Mouse (Mus musculus) telencephalon, adult 2 months (tissue): ENCODE measurements around the gene Ang.

ENCODE experiments used
- DNase-seq: peaks from one replicate; pipeline ENCODE4 v3.0.0-alpha.2; 2011; ENCODE audit warnings: low read depth, low spot score

Gene Ang

GRCm38 (mm10) chr14:51128775-51129623, 38.0 kb downstream of the Ang start:
- DNase-seq: no peak

- DNase-seq: no peak
Measured at GRCm38 (mm10) chr14:51129624-51129975, 38.6 kb downstream of the Ang start.

DNA sequence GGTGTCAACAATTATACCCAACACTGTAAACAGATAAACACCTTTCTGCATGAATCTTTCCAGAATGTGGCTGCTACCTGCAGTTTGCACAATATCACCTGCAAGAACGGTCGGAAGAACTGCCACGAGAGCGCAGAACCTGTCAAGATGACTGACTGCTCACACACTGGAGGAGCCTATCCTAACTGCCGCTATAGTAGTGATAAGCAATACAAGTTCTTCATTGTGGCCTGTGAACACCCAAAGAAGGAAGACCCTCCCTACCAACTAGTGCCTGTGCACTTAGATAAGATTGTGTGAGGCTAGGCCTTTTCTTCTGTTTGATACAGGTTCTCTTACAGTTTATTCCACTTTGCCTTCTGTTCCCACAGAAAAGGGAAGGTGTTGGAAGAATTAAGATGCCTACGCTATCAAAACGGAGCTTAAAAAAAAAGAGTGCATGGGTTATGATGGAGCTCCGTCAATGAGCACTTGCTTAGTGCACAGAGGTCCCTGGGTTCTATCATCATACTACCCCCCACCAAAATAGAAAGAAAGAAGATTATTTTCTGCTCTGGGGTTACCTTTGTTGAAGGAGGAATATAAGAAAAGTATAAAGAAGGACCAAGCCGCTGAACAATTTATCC, 39.5 kb downstream of the Ang start:
- DNase-seq: no peak

DNA sequence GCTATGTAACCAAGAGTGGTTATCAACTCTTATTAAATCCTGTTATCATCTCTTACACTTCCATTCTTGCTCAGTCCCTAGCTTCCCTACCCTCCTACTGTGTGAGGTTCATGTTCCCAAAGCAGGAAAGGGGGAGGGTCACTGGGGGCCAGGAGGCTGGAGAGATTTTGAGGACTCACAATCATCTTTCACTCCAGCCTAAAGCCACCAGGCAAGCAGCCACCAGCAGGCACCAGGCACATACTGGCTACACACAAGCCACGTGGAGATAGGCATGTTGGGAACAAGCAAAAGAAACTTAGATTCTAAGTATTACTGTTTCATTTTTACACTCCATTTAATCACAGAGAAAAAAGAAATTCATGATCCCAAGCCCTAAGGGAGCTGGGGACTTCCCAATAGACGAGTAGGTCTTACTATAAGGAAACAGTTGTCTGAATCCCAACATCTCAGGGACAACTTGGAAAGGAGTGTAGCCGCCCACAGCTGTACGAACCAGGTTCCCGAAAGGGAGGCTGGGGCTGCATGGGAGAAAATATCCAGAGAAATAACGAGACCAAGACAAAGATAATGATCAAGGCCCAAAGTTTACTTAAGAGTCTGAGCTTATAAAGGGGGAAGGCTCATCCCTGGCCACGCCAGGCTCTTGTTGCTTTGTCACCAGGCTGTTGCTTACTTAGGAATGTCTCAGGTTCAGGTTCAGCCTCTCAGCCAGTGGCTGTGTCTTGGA, 40.3 kb downstream of the Ang start:
- no peak for DNase-seq

- no peak for DNase-seq
Measured at GRCm38 (mm10) chr14:51132372-51132771, 41.4 kb downstream of the Ang start.

DNA sequence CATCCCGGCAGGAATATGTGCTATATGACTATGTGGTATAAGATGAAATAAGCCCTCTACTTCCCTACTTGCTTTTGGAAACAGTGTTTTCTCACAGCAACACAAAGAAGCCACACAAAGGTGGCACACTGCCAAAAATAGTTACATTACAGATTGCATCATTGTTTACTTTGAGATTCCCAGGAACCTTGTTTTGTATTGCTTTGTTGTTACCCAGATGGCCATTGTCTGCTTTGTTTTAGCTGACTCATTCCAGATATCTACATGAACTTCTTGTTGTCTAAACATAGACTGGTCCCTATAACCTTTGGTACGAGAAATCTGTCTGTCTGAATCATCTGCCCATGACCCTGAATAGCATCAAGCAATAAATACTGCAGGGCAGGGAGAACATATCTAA, 49.4 kb downstream of the Ang start:
- DNase-seq: no peak

- DNase-seq: no peak
Measured at GRCm38 (mm10) chr14:51142119-51142518, 51.2 kb downstream of the Ang start.

- no peak for DNase-seq
Measured at GRCm38 (mm10) chr14:51142568-51142967, 51.6 kb downstream of the Ang start.

- DNase-seq: peak; percentile 69
Measured at GRCm38 (mm10) chr14:51143287-51143686, 52.3 kb downstream of the Ang start.

GRCm38 (mm10) chr14:51143937-51144336, 53.0 kb downstream of the Ang start:
- DNase-seq: no peak

DNA sequence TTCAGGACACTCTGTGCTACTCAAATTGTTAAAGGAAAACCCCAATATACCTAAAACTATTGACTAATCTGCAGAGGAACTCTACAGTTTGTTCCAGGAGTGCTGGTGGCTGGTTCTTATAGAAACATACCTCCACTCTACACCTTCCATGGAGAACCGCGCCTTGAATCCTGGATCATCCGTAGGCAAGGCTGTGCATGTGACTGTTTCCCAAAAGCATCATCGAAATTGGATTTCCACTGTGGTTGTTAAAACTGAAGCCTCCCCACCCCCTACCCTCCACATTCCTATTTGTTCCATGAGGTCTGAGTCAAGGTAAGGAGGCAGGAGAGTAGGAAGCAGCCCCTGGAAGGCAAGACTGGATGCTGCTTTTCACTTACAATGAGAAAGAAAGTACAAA, 53.5 kb downstream of the Ang start:
- no peak for DNase-seq

DNA sequence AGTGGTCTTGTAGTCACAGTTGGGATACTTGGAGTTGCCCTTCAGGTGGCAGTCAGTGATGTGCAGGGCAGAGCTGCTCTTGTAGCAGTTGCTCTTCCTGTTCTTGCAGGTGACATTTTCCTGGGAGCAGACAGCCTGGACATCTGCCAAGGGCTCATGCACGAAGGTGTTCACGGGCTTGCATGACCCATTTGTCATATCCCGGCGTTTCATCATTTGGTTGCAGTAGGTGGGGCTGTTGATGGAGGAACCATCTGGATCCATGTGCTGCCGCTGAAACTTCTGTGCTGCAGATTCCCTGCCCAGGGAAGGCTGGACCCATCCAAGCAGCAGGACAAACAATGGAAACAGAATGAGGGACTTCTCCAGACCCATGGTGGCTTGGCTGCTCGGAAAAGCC, 54.6 kb downstream of the Ang start:
- no peak for DNase-seq

DNA sequence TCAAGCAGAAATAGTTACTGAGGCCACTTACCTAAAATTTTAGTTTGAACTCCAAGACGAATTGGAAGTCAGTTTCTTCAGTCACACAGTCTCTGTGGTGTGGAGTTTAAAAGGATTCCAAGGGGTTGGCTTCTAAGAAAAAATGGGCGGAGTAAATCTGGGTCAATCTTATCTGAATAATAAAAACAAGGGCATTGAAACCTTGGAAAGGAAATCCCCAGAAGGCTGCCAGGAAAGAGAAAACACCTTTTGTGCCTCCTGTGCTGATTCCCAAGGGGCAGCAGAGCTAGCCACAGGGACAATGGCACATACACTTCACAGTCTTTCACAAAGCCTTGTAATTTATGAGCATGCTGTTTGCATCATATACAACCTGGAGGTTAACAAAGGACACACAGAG, 55.7 kb downstream of the Ang start, which contains the start of gene Rnase1:
Gene Rnase1, minus strand, starts transcription at position 101 of the 400 bp plus-strand sequence.
- DNase-seq: no peak

- no peak for DNase-seq
Measured at GRCm38 (mm10) chr14:51148006-51148405, 57.1 kb downstream of the Ang start.

- DNase-seq: no peak
Measured at GRCm38 (mm10) chr14:51149164-51149563, 58.2 kb downstream of the Ang start.

- no peak for DNase-seq
Measured at GRCm38 (mm10) chr14:51150206-51150831, 59.4 kb downstream of the Ang start.
